Mouse (Mus musculus) layer of hippocampus, adult 18-20 months (tissue): Measurements from ENCODE around the gene Sugct. TPM values are rescaled to one million over a fixed set of nuclear protein-coding genes. Genes with fewer than 3 reads are reported as not detected.

ENCODE experiments used
- DNase-seq, 2 experiments: peaks; one replicate each; pipeline ENCODE4 v3.0.0; 2022; ENCODE audit warnings: low spot score in 2 of 2
- total RNA-seq, 2 experiments: library from RNA; stranded (reverse); gene quantifications; 2 replicates each; pipeline ENCODE4 v1.2.3; 2021

Sugct gene
- total RNA-seq, 2 experiments from 2014 or later = 2.8 to 3.0 TPM

DNA sequence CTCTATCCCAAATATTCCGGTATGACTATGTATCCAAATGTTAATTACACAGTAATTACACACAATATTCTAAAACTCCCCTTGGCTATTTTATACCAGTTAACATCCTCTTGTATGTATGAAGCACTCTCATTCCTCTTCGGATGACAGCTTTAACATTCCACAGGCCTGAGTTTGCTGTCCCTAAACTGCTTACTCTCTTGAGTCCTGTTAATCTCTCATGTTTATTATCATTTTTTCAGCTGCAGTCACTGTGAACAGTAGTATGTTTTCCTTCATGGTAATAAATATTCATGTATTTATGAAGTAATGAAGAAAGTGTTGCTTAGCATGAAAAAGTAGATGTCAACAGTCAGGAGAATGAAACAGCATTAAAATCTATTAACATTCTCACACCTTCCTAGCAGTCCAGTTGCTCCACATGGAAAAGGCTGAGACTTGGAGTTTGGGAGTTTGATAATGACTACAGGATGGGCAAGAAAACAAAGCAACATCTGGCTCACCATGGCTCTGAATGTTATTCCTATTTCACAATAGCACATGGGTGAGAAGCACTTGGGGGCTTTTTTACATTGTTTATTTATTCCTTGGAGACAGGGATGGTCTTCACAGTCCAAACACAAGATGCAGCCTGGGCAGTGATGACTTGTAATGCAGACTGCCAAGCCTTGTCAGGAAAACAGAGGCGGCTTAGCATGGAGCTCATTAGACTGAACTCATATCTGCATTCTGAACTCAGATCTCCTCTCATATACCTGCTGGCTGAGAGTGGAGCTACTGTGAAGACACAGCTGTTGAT is 651.7 kb downstream of the Sugct start:
- no peak for DNase-seq

DNA sequence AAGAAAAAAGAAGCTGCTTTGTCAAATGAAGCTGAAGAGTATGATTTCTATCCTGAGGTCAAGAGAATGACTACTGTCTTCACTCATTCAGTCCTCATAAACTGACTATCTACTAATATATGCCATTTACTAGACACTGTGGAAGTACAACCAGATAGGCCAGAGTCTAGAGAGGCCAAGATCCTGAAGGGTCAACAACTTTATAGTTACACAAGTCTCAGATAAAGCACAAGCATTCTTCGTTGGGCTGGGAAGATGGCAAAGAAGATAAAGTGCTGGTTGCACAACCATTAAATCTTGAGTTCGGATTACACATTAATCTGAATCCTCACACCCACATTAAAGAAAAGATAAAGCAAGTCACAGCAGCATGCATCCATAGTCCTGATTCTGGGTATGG is 653.0 kb downstream of the Sugct start:
- no peak for DNase-seq

DNA sequence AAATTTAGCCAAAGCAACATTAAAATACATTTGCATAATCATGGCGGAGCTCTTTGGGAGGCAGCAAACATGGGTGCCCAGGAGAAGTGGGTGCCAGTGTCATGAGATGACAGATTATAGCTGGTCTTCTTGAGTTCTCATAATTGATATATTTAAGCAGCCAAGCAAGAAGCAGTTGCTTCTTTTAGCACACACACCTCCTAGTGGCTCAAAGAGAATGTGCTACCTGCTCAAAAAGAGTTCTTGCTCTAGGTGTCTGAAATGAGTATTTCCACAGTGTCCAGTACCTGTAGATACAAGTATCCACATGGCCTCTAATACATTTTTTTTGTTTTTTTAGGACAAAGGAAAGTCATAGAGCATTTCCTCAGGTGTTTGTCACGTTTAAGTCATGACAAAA is 655.6 kb downstream of the Sugct start:
- no peak for DNase-seq

DNA sequence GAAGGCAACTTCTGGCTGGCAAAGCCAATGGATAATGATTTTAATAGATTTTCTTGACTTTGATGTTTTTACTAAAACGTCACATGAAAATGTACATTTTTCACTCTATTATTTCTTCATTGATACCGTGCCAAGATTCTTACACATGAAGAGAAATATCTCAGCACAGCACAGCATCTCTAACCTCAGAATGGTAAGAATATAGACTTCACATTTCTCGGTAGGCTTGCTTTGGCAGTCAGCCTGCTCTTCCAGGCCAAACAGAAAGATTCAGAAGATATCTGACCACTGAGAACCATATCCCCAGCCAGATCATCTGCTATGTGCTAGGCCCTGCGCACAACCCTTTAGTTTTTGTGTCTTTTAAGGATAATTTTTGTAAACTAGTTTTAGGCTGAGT is 657.0 kb downstream of the Sugct start:
- no peak for DNase-seq

DNA sequence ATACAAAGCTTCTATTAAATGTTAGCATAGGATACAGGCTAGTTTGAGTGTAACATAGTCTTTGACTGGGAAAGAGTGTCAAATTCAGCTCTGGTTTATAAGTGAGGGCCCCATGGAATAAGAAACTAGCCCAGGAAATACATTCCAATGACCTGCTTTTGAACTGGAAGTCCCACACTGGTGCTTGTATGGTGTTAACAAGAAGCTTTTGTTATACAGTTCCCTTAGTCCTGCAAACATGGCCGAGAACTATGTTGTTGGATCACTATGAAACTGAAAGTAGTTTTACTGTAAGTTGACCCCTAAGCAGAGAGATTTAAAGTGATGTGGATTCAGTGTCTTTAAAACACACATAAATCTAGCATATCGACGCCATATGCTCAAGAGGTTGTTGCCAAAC is 657.5 kb downstream of the Sugct start:
- no peak for DNase-seq

DNA sequence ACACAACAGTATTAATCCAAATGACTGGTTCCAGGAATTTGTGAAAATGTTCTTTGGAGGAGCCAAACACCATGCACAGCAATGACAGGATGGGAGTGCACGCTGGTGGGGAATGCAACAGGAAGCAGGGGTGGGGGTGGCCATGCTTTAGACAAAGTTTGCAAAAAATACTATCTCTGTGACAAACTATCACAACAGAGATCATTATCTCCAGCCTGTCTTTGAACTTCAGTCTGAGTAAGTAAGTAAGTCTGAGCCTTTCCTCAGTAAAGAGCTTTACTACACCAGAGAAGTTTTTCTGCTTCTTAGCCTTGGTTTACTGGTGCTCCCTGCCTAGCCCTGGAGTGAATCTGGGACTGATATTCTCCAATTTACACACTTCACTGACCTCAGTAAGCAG is 664.6 kb downstream of the Sugct start:
- no peak for DNase-seq

DNA sequence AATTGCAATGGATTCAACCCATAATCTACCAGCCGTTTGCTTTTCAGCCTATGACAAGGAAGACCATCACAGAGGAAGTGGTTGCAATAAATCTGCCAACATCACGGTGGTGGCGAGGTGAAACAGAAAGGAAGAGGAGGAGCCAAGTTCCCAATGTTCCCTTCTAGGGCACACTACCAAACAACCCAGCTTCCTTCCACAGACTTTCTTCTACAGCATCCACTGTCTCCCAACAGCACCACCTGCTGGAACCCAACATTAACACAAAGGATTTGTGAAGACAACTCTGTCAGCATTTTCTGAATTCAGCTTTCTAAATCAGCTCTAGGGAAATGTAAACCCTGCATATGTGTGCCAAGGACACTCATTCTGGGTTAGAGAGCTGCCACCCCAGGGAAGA is 666.8 kb downstream of the Sugct start:
- DNase-seq = peak; percentile 2 to 66

DNA sequence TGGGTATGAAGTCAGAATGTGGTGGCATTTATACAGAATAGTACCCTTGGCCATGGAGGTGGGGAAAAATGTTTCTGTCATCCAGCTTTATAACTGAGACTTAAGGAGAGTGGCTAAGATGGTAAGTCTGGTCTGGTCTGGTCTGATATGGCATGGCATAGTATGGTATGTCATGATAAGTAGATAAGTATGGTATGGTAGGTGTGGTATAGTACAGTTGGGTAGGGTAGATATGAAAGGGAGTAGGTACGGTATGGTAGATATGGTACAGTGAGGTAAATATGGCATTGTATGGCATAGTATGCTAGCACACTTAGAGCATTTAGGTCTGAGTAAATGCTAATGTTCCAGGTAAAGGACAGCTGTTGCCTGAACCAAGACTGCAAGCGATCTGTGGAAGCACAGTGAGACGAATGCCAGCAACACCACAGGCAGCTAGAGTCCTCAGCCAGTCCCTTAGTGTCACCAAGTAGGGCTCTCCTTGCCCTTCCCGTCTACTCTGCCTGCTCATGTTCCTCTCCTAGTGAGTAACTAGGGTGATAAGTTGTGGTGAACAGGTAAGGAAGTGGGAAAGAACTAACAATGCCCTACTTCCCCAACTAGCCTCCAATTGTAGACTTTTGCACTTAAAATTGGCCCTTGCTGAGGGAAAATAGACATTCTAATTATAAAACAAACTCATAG is 667.4 kb downstream of the Sugct start:
- no peak for DNase-seq

DNA sequence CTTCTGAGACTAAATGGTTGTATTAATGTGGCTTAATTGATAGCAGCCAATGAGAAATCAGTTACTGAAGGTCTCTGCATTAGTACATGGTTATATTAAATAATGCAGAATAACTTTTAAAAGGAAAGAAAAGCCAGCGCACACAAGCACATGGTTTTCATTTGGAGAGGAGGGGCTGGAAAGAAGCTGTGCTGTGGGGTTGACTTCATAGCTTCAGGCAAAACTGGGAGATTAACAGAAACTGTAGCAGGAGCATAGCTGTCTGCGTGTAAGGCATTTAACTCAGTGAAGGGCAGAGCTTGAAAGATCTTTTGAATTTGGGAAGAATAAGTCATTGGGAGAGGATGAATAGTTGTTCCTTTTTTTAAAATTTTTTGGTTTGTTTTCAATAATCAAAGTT is 668.4 kb downstream of the Sugct start:
- no peak for DNase-seq

DNA sequence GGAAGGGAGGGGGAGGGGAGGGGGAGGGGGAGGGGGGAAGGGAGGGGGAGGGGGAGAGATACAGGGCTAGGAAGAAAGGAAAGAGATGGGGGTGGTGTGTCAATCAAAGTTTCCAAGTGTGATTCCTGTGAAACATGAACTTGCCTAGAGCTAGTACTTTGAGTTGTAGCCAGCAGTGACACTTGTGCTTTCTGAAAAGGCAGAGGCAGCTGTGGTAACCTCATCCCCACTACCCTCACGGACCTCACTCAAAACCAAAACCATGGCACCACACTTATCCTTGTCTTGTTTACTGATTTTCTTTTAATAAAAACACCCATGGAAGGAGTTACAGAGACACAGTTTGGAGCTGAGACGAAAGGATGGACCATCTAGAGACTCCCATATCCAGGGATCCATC is 698.9 kb downstream of the Sugct start:
- DNase-seq = no peak

DNA sequence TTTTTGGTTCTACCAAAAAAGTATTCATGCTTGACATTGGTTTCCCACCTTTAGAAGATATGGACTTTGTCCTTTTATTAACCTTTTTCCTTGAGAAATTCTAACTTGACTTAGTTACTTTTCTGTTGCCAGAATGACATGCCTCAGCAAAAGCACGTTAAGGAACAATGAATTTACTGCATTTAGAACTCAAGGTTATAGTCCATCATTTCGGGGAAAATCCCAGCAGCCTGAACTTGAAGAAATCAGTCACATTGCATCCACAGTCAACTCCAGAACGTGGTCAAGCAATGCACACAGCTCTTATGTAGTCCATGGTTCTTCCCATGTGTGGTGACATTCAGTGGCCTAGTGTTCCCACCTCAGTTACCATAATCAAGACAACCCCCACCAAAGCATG is 700.0 kb downstream of the Sugct start:
- DNase-seq = no peak

DNA sequence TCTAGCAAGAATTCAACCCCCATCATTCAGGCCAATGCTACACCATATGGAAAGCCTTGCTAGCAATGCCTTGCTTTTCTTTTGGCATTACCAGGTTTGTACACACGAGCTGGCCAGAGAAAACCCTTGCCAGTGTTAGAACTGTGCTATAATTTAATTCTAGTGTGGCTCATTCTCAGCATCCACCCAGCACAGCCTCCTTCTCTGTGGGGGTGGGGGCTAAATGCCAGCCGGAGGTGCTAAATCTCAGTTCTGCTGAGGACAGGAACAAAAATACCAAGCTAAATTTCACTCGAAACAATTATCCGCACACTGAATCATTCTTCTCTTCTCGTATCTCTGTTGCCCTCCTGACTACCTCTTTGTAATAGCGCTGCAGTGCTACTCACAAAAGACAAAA is 717.6 kb downstream of the Sugct start:
- DNase-seq = peak; percentile 29 to 52

DNA sequence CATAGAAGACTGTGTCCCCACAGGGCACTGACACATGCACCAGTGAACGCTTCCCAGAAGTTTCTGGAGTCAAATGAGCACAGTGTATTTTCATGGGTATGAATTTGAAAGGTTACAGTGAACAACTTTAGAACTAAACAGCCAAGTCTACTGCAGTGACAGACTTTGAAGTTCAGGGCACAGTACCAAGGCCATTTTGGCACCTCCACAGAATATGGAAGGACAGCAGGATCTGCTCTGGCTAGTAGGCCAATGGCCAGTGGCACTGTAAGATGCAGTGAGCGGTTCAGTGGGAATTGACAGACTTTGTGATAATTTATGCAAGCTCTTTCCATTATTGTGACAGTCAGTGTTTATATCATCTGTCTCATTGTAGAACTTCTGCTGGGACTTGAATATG is 724.1 kb downstream of the Sugct start:
- DNase-seq = no peak

DNA sequence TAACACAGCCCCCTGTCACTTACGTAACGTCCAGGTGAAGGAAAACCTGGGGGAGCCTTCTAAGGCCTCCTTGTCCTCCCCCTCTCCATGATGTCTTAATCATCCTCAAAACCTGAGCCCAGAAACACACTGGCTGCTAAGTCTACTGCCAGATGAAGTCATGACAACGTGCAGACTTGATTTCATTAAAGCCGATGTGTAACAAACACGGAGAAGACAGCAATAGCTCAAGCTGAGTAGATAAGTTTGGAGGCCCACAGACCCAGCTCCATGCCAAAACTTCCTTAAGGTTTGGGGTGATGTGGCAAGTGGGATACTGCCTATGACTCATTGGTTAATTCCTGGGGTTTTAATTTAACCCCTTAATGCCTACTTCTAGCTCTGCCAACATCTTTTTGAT is 726.4 kb downstream of the Sugct start:
- DNase-seq = no peak

DNA sequence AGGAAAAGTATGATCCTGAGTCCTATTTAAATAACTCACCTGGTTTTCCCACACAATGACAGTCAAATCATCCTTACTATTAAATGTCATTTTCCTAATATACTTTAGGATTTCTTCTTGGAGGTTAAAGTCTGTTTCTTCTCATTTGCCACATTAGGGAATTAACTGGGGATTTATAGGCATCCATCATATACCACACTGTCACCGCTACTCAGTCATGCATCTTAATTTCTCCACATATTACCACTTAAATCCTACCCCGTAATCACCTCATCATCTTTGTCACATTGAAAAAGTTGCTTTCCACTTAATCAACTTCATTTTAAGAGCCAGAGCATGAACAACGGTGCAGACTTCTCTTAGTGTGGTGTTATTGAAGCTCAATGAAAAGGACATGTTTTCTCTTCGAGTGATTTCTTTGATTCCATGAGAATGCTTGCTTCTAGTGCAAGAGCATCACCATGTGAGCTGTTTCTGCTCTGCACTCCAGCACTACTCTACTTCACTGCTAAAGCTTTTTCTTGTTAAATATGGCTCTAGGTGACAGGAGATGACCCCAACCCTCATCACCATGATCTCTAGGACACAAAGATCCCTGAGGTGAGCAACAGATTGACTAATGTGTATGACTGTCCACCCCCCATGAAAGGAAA is 730.4 kb downstream of the Sugct start:
- peak in 1 of 2 experiments; percentile 31 for DNase-seq

DNA sequence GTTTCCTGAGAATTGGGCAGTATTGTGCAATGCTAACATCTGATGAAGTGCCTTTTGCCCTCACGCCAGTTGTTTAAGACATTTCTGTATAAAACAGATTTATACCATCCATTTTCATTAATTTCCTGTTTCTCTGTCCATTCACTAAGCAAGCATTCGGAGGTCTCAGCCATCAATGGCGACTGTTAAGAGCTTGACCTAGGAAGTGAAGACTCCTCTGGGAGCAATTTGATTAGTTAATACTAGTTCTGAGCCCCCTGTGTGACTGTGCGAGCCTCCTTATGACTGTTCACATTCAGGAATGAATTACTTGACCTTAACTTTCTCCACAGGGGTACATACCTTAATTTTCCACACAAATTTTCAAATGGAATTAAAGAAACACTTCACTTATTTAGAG is 743.3 kb downstream of the Sugct start:
- no peak for DNase-seq

DNA sequence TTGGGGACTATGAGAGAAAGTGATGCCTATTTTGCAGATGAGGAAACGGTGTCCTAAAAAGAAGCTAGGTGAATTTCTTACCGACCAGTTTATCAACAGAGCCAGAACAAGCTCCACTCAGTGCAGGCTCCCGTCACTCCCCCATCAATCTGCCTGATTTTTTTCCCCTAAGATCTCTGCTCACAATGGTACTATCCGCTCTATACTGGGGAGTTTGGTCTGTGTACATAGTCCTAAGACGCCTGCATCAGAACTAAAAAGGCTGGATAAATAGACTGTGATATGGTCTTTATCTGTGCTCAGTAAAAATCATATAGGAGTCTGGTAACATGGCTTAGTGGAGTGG is 755.9 kb downstream of the Sugct start:
- DNase-seq = no peak

DNA sequence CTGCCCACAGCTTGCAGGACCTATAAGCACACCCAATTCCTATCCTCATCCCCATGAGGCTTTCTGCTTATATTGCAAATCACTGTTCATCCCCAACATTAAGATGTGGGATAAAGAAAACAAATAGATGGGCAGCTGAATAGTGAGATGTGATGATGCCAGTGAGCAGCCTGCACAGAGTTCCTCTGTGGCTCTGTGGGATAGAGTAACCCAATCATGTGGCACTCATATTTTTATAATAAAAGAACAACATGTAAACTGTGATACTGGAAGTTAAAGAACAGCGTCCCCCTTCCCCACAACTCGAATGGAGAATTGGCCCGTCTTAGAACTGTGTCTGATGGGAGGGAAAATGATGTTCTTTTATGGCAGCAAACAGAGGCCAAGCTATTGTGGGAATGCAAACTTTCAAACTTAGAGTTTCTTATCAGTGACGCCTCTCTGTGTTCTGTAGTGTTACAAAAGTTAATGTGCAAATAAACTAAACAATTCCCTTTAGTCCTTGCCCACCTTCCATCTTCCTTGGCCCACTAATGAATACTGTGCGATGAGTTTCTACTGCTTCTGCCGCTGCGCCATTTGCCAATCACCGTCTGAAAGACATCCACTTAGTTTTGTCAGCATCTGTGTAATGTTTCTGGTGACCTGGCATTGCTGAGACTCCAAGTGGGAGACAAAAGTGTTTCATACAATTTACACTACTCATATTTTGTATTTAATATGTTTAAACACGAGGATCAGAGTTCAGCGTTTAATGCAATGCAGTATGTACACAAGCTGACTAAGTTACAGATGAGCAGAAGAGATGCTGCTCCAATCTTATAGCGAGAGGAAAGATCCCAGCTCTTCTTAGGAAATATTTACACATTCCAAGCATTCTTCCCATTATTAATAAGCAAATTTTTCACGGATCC is 756.5 kb downstream of the Sugct start:
- no peak for DNase-seq

DNA sequence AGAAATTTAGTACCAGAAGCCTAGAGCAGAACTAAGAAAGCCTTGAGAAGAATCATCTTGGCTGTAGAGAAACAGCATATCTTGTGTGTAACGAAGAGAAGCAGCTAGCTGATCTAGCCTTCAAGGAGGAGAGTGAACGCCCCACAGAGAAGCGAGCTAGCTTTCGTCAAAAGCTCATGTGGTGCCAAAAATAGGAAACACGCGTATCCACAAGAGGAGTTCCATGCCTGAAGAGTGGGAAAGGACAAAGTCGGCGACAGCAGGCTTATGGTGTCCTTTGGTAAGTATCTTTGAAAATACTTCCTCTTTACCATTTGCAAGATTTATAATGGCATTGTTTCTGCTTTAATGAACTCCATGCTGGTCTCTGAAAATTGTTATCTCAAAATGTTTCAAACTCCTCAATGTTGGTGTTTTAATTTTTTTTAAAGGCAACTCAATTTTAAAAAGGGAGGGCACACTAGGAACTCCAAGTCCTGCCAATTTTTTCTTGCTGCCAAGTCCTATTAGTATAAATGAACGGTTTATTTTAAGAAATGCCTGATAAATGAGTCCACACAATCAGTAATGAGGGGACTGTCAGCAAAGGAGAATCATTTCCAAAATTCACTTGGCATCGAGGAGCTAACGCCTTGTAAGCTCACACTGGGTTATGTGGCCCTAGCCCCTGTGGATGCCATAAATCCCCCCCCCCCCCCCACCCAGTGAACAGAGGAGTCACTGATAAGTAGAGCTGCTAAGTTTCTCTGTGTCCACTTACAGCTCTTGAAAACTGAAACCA is 757.7 kb downstream of the Sugct start:
- peak; percentile 13 to 65 for DNase-seq

DNA sequence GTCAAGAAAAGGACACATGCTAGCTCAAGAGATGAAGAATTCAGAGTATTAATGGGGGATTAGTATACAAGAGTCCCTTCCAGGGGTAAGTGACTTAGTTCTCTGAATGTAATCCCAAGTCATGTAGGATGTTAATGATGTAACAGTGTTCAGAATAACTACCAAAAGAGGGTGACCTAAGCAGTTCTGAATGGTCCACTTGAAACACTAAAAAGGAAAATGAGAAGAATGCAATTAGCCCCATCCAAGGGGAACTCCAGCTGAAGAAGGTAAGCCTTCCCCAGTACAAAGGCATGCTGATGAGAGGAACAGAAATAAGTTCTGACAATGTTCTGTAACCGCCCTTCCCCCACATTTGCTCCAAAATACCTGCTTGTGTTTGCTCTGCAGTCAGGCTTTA is 760.3 kb downstream of the Sugct start:
- no peak for DNase-seq

DNA sequence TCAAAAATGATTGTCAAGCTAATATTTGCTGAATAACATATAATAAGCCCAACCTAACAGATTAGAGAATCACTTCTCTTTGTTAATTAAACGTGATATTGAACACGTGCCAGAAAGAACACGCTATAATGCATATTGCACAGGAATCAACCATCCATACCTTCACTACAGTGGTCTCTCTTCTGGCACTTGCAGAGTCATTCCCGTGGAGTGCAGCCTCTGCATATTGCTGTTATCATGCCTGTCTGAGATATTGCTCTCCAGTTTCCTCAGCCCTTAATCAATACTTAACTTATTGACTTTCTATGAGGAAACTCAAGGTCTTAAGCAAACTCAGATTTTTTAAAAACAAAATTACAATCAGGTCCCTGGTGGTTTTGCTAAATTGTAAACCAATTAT is 761.8 kb downstream of the Sugct start:
- no peak for DNase-seq
